Mouse (Mus musculus) olfactory bulb, adult 2 months (tissue): ENCODE results near the gene Rnf113a2.

Experiments used
- CTCF ChIP-seq: fragments of 200-500 bp; IDR thresholded peaks from 2 replicates; pipeline ENCODE4 v1.5.1; 2012; ENCODE audit warnings: low read depth, mild to moderate bottlenecking, low read length, moderate library complexity; ENCODE audit not compliant: insufficient read depth
- POLR2A ChIP-seq: fragments of 200-500 bp; IDR thresholded peaks from 2 replicates; pipeline ENCODE4 v1.6.1; 2012; ENCODE audit warnings: mild to moderate bottlenecking, low read depth, low read length, moderate library complexity; ENCODE audit not compliant: insufficient read depth

- TF ChIP-seq CTCF (no peak), POLR2A (no peak)
These were observed 25.5 kb downstream of the Rnf113a2 start for GRCm38 (mm10) chr12:84442526-84442925.
